Mouse (Mus musculus): ENCODE results near the gene Cadm1. TPM values are rescaled to one million over a fixed set of nuclear protein-coding genes. Genes with fewer than 3 reads are reported as not detected.

The Cadm1 gene
- polyA plus RNA-seq, 1 experiment from 2014 or later: 6.4 TPM

DNA sequence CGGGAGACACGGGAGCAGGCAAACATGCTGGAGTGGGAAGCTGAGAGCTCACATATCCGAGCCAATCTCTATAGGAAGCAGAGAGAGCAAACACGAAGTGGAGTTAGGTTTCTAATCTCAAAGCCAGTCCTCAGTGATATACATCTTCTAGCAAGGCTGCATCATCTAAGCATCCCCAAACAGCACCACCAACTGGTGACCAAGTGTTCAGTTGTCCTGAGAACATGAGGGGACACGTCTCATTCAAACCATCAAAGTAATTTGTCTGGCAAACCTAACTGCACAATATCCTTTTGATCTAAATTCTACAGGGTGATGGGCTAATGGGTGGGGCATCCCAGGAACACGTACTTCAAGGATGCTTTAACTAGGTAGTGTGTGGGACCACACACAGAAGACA is 376.5 kb downstream of the Cadm1 start:
- Histone ChIP-seq H3K4me2 (no peak overlapping the region), H3K36me3 (replicated peaks) (no peaks in the 10 kb centered on the region), H3K9ac (no peak overlapping the region), H3K4me3 (replicated peaks) (no peak overlapping the region), H3K27me3 (no peaks in the 10 kb centered on the region), H3K27ac (replicated peaks) (no peak overlapping the region), H3K9me3 (replicated peaks) (no peaks in the 10 kb centered on the region), H3K4me1 (replicated peaks) (no peaks in the 10 kb centered on the region)
- ATAC-seq (ENCODE audit: insufficient read depth): no peak
- WGBS (ENCODE audit: insufficient replicate concordance): 41% methylated on average over 6 of the region's 6 CpGs
